Comparison of ENCODE assay signal across 25 mouse cellular contexts in genomic region chr2:77608666-77609065, GRCm38 (mm10).
DNase-seq lines count a peak whose midpoint lies in the region; ATAC-seq lines count a peak whose summit lies in the region.
"Had no signal": no experiment of that assay in that cellular context is flagged by ENCODE, and none has a peak within 500 bp of the region (broad histone marks: within the 10 kb centered on the region; RNA-seq: fewer than 3 reads in every experiment).

No protein-coding gene starts in this region.

- DNase-seq in heart, postnatal 10 days, result no peak
- no peak for DNase-seq in limb, embryonic 10.5 days (ENCODE audit: low spot score)
- DNase-seq in gastrocnemius, adult 8-10 months (ENCODE audit: low spot score in 2 of 2), result peak; percentile 37 to 74
- DNase-seq in adrenal gland, postnatal 25 days, result no peak
- no peak for DNase-seq in frontal cortex, postnatal 14 days (ENCODE audit: low spot score in 2 of 2)
- DNase-seq: B cell, adult 2 months; cerebellum, adult 11 months; cerebellum, postnatal 10 days; heart, adult 2 months; heart, postnatal 14 days; kidney, postnatal 25 days; lung, embryonic 14.5 days; right cerebral cortex, postnatal 25 days; thymus, postnatal 36 days had no signal

- no peak overlapping the region for H3K4me3 ChIP-seq in heart, embryonic 16.5 days (ENCODE audit: low read length)
- no peak overlapping the region for H3K4me3 ChIP-seq in limb, embryonic 13.5 days
- no peak overlapping the region for H3K4me3 ChIP-seq in limb, embryonic 10.5 days
- H3K4me3 ChIP-seq: forebrain, embryonic 10.5 days; heart, adult 2 months; hindbrain, embryonic 12.5 days; midbrain, embryonic 13.5 days had no signal

- no peaks in the 10 kb centered on the region for H3K27me3 ChIP-seq in heart, embryonic 16.5 days (ENCODE audit: control insufficient read depth, insufficient read depth, low read length)
- H3K27me3 ChIP-seq in limb, embryonic 13.5 days, result no peaks in the 10 kb centered on the region
- H3K27me3 ChIP-seq in limb, embryonic 10.5 days (ENCODE audit: low read depth, poor library complexity, severe bottlenecking), result no peaks in the 10 kb centered on the region
- H3K27me3 ChIP-seq: CH12.LX; hindbrain, embryonic 12.5 days; midbrain, embryonic 13.5 days had no signal

- intact Hi-C loops in heart, postnatal 10 days (cut with DNase I), result no loop called here

- H3K4me2 ChIP-seq in heart, embryonic 16.5 days (ENCODE audit: low read depth, low read length), result no peak overlapping the region
- H3K4me2 ChIP-seq in limb, embryonic 13.5 days (replicated peaks), result no peak overlapping the region
- H3K4me2 ChIP-seq: hindbrain, embryonic 12.5 days; lung, embryonic 14.5 days; midbrain, embryonic 13.5 days had no signal

- peaks cover 10% of the 10 kb centered on the region for H3K4me1 ChIP-seq in heart, embryonic 16.5 days (ENCODE audit: control insufficient read depth, insufficient read depth, low read length)
- no peaks in the 10 kb centered on the region for H3K4me1 ChIP-seq in limb, embryonic 13.5 days
- H3K4me1 ChIP-seq in limb, embryonic 10.5 days, result no peaks in the 10 kb centered on the region
- H3K4me1 ChIP-seq: forebrain, embryonic 10.5 days; hindbrain, embryonic 12.5 days; midbrain, embryonic 13.5 days had no signal

- no peaks in the 10 kb centered on the region for H3K36me3 ChIP-seq in heart, embryonic 16.5 days (ENCODE audit: control insufficient read depth, insufficient read depth)
- H3K36me3 ChIP-seq in limb, embryonic 13.5 days, result no peaks in the 10 kb centered on the region
- no peaks in the 10 kb centered on the region for H3K36me3 ChIP-seq in limb, embryonic 10.5 days
- H3K36me3 ChIP-seq: forebrain, embryonic 10.5 days; G1E; hindbrain, embryonic 12.5 days; midbrain, embryonic 13.5 days had no signal

- WGBS in heart, embryonic 16.5 days, result 31% methylated on average over 4 of the region's 4 CpGs
- WGBS in limb, embryonic 13.5 days, result 56% methylated on average over 4 of the region's 4 CpGs
- 62% methylated on average over 4 of the region's 4 CpGs for WGBS in limb, embryonic 10.5 days

- no peak overlapping the region for H3K27ac ChIP-seq in heart, embryonic 16.5 days (ENCODE audit: low read length)
- no peak overlapping the region for H3K27ac ChIP-seq in limb, embryonic 13.5 days
- no peak overlapping the region for H3K27ac ChIP-seq in limb, embryonic 10.5 days
- H3K27ac ChIP-seq: forebrain, embryonic 10.5 days; heart, adult 2 months; hindbrain, embryonic 12.5 days; liver, embryonic 14.5 days; midbrain, embryonic 13.5 days had no signal

- peak; percentile 52; the same call in 1 of the 2 replicates for ATAC-seq in heart, embryonic 16.5 days (replicated peaks; ENCODE audit: extremely low read depth, insufficient read depth, low FRiP score)
- peak; percentile 32 for ATAC-seq in limb, embryonic 13.5 days (ENCODE audit: low FRiP score, low read depth)
- ATAC-seq: forebrain, embryonic 16.5 days; intestine, postnatal 0 days; midbrain, embryonic 13.5 days; Patski had no signal

- no peak overlapping the region for H3K9ac ChIP-seq in heart, embryonic 16.5 days (ENCODE audit: low read length)
- no peak overlapping the region for H3K9ac ChIP-seq in limb, embryonic 13.5 days
- H3K9ac ChIP-seq: hindbrain, embryonic 12.5 days; liver, embryonic 14.5 days; lung, embryonic 14.5 days; midbrain, embryonic 13.5 days had no signal

- no peaks in the 10 kb centered on the region for H3K9me3 ChIP-seq in heart, embryonic 16.5 days (replicated peaks; ENCODE audit: control insufficient read depth, low read length)
- H3K9me3 ChIP-seq in limb, embryonic 13.5 days, result no peaks in the 10 kb centered on the region
- H3K9me3 ChIP-seq in limb, embryonic 10.5 days (replicated peaks), result no peaks in the 10 kb centered on the region
- H3K9me3 ChIP-seq: forebrain, embryonic 10.5 days; hindbrain, embryonic 12.5 days; midbrain, embryonic 13.5 days had no signal

Comparison
In these comparisons a context has a peak if more than half of its experiments do, and no peak if none do; other contexts are left out.
1. DNase-seq: peak in gastrocnemius, adult 8-10 months (2 of 2); none in heart, postnatal 10 days (0 of 2), limb, embryonic 10.5 days (single experiment), adrenal gland, postnatal 25 days (single experiment) and frontal cortex, postnatal 14 days (0 of 2).